Mouse (Mus musculus): ENCODE data around the gene Olfr1085. TPM values are rescaled to one million over a fixed set of nuclear protein-coding genes. Genes with fewer than 3 reads are reported as not detected.
"Not testable (repeated sequence)": the region's sequence is repeated elsewhere in the genome, so short reads cannot be mapped to it uniquely, and the experiment has no call there.

The Olfr1085 gene
- not detected in 2 replicates for polyA plus RNA-seq (2015; fragmentation: Nextera tagmentation; extraction: Ambion mirVana)

GRCm38 (mm10) chr2:86661919-86662318, at the start of gene Olfr1085:
Gene Olfr1085, minus strand, starts transcription at chr2:86662019.
- 9% methylated on average over 1 of the region's 1 CpGs for WGBS (ENCODE audit: insufficient replicate concordance)
- H3K27me3 ChIP-seq, result no peaks in the 10 kb centered on the region

GRCm38 (mm10) chr2:86698295-86698694, 36.5 kb upstream of the Olfr1085 start, which contains the start of gene Olfr1087:
Gene Olfr1087, minus strand, starts transcription at chr2:86698395.
- Histone ChIP-seq H3K4me2 (no peak within 1 kb of the TSS), H3K36me3 (replicated peaks) (no peaks in the 10 kb centered on the region), H3K9me3 (replicated peaks) (no peaks in the 10 kb centered on the region), H3K27ac (replicated peaks) (no peak within 1 kb of the TSS), H3K9ac (no peak within 1 kb of the TSS), H3K27me3 (no peaks in the 10 kb centered on the region), H3K4me3 (replicated peaks) (no peak within 1 kb of the TSS), H3K4me1 (replicated peaks) (no peaks in the 10 kb centered on the region)
- ATAC-seq (ENCODE audit: insufficient read depth), result no peak

More at GRCm38 (mm10) chr2:86661919-86662318, at the start of gene Olfr1085:
- H3K4me1 ChIP-seq (replicated peaks), result no peaks in the 10 kb centered on the region
- H3K36me3 ChIP-seq (replicated peaks), result no peaks in the 10 kb centered on the region
- no peak for ATAC-seq (ENCODE audit: insufficient read depth)
- no peak within 1 kb of the TSS for H3K4me3 ChIP-seq (replicated peaks)
- H3K4me2 ChIP-seq, result no peak within 1 kb of the TSS
- no peak within 1 kb of the TSS for H3K27ac ChIP-seq (replicated peaks)
- H3K9me3 ChIP-seq (replicated peaks), result no peaks in the 10 kb centered on the region
- no peak within 1 kb of the TSS for H3K9ac ChIP-seq

GRCm38 (mm10) chr2:86679992-86680391, 18.2 kb upstream of the Olfr1085 start, which contains the start of gene Olfr1086:
Gene Olfr1086, minus strand, starts transcription at chr2:86680092.
- H3K9ac ChIP-seq, result no peak within 1 kb of the TSS
- H3K9me3 ChIP-seq (replicated peaks), result no peaks in the 10 kb centered on the region
- H3K4me3 ChIP-seq (replicated peaks), result no peak within 1 kb of the TSS
- H3K4me2 ChIP-seq, result no peak within 1 kb of the TSS
- no peaks in the 10 kb centered on the region for H3K4me1 ChIP-seq (replicated peaks)
- no peaks in the 10 kb centered on the region for H3K36me3 ChIP-seq (replicated peaks)
- H3K27me3 ChIP-seq, result no peaks in the 10 kb centered on the region
- ATAC-seq (ENCODE audit: insufficient read depth), result no peak
- 49% methylated on average over 2 of the region's 2 CpGs for WGBS (ENCODE audit: insufficient replicate concordance)
- H3K27ac ChIP-seq (replicated peaks), result no peak within 1 kb of the TSS

GRCm38 (mm10) chr2:86639625-86640024, 22.2 kb downstream of the Olfr1085 start, which contains the start of gene Olfr1084:
Gene Olfr1084, minus strand, starts transcription at chr2:86639725.
- ATAC-seq (ENCODE audit: insufficient read depth); H3K36me3 ChIP-seq (replicated peaks); H3K4me2 ChIP-seq; H3K4me1 ChIP-seq (replicated peaks); H3K9me3 ChIP-seq (replicated peaks); H3K27ac ChIP-seq (replicated peaks); H3K4me3 ChIP-seq (replicated peaks); H3K27me3 ChIP-seq; H3K9ac ChIP-seq: not testable (repeated sequence)
- WGBS (ENCODE audit: insufficient replicate concordance), result 62% methylated on average over 1 of the region's 1 CpGs

Other genes with a start within 250 kb of the Olfr1085 start
- gene Olfr1061, start 248.0 kb downstream of the Olfr1085 start, polyA plus RNA-seq (2015; fragmentation: Nextera tagmentation; extraction: Ambion mirVana), result not detected in 2 replicates
- not detected in 2 replicates for gene Olfr1062, start 235.3 kb downstream of the Olfr1085 start, polyA plus RNA-seq (2015; fragmentation: Nextera tagmentation; extraction: Ambion mirVana)
- not detected in 2 replicates for gene Olfr1065, start 211.4 kb downstream of the Olfr1085 start, polyA plus RNA-seq (2015; fragmentation: Nextera tagmentation; extraction: Ambion mirVana)
- not detected in 2 replicates for gene Olfr1066, start 205.8 kb downstream of the Olfr1085 start, polyA plus RNA-seq (2015; fragmentation: Nextera tagmentation; extraction: Ambion mirVana)
- gene Olfr228, start 174.6 kb downstream of the Olfr1085 start, polyA plus RNA-seq (2015; fragmentation: Nextera tagmentation; extraction: Ambion mirVana), result not detected in 2 replicates
- gene Olfr1076, start 153.6 kb downstream of the Olfr1085 start, polyA plus RNA-seq (2015; fragmentation: Nextera tagmentation; extraction: Ambion mirVana), result not detected in 2 replicates
- gene Olfr1079, start 119.5 kb downstream of the Olfr1085 start, polyA plus RNA-seq (2015; fragmentation: Nextera tagmentation; extraction: Ambion mirVana), result not detected in 2 replicates
- not detected in 2 replicates for gene Olfr1080, start 103.8 kb downstream of the Olfr1085 start, polyA plus RNA-seq (2015; fragmentation: Nextera tagmentation; extraction: Ambion mirVana)
- gene Olfr1082, start 63.1 kb downstream of the Olfr1085 start, polyA plus RNA-seq (2015; fragmentation: Nextera tagmentation; extraction: Ambion mirVana), result not detected in 2 replicates
- not detected in 2 replicates for gene Olfr1084, start 22.3 kb downstream of the Olfr1085 start, polyA plus RNA-seq (2015; fragmentation: Nextera tagmentation; extraction: Ambion mirVana)
- gene Olfr1086, start 18.1 kb upstream of the Olfr1085 start, polyA plus RNA-seq (2015; fragmentation: Nextera tagmentation; extraction: Ambion mirVana), result not detected in 2 replicates
- gene Olfr1087, start 36.4 kb upstream of the Olfr1085 start, polyA plus RNA-seq (2015; fragmentation: Nextera tagmentation; extraction: Ambion mirVana), result not detected in 2 replicates
- not detected in 2 replicates for gene Olfr1089, start 71.7 kb upstream of the Olfr1085 start, polyA plus RNA-seq (2015; fragmentation: Nextera tagmentation; extraction: Ambion mirVana)
- gene Olfr1090, start 97.0 kb upstream of the Olfr1085 start, polyA plus RNA-seq (2015; fragmentation: Nextera tagmentation; extraction: Ambion mirVana), result not detected in 2 replicates
- gene Olfr1093, start 120.5 kb upstream of the Olfr1085 start, polyA plus RNA-seq (2015; fragmentation: Nextera tagmentation; extraction: Ambion mirVana), result not detected in 2 replicates
- gene Olfr141, start 148.0 kb upstream of the Olfr1085 start, polyA plus RNA-seq (2015; fragmentation: Nextera tagmentation; extraction: Ambion mirVana), result not detected in 2 replicates
- gene Olfr1094, start 162.6 kb upstream of the Olfr1085 start, polyA plus RNA-seq (2015; fragmentation: Nextera tagmentation; extraction: Ambion mirVana), result not detected in 2 replicates
- gene Olfr1095, start 189.7 kb upstream of the Olfr1085 start, polyA plus RNA-seq (2015; fragmentation: Nextera tagmentation; extraction: Ambion mirVana), result not detected in 2 replicates
- not detected in 2 replicates for gene Gm13723, start 212.8 kb upstream of the Olfr1085 start, polyA plus RNA-seq (2015; fragmentation: Nextera tagmentation; extraction: Ambion mirVana)
- gene Olfr1097, start 230.2 kb upstream of the Olfr1085 start, polyA plus RNA-seq (2015; fragmentation: Nextera tagmentation; extraction: Ambion mirVana), result not detected in 2 replicates